In genomic region chr6:145064104-145064503, GRCm38 (mm10) we compare ENCODE assay signal across 27 mouse cellular contexts. TPM values are rescaled to one million over a fixed set of nuclear protein-coding genes. Genes with fewer than 3 reads are reported as not detected.
DNase-seq lines count a peak whose midpoint lies in the region; TF ChIP-seq lines count a peak whose summit lies in the region.
"Had no signal": no experiment of that assay in that cellular context is flagged by ENCODE, and none has a peak within 500 bp of the region (broad histone marks: within the 10 kb centered on the region; RNA-seq: fewer than 3 reads in every experiment).

No protein-coding gene starts in this region.

- no peak for TF ChIP-seq CTCF in ES-Bruce4 (IDR thresholded peaks at IDR 0.05; ENCODE audit: low read depth, low read length)

- no peak overlapping the region for H3K4me3 ChIP-seq in heart, embryonic 10.5 days
- H3K4me3 ChIP-seq in ES-Bruce4 (ENCODE audit: low read depth, low read length) = no peak overlapping the region
- H3K4me3 ChIP-seq: embryonic facial prominence, embryonic 10.5 days; embryonic facial prominence, embryonic 13.5 days; erythroblast, embryonic 14.5 days; forebrain, embryonic 12.5 days; forebrain, embryonic 15.5 days; heart, adult 2 months; heart, embryonic 12.5 days; heart, embryonic 15.5 days had no signal

- H3K27ac ChIP-seq in heart, embryonic 10.5 days = no peak overlapping the region
- 0 out of 2 replicates have a peak overlapping the region, but pooled peaks have one; percentile 20 for H3K27ac ChIP-seq in ES-Bruce4 (ENCODE audit: insufficient read depth, low read length)
- H3K27ac ChIP-seq: embryonic facial prominence, embryonic 13.5 days; forebrain, embryonic 12.5 days; forebrain, embryonic 15.5 days; heart, adult 2 months; heart, embryonic 15.5 days; hindbrain, embryonic 14.5 days; hindbrain, postnatal 0 days had no signal

- H3K4me1 ChIP-seq in heart, embryonic 10.5 days = peaks cover 23% of the 10 kb centered on the region
- peaks cover 9% of the 10 kb centered on the region for H3K4me1 ChIP-seq in ES-Bruce4 (ENCODE audit: control insufficient read depth, insufficient read depth, low read length)
- H3K4me1 ChIP-seq: embryonic facial prominence, embryonic 13.5 days; forebrain, embryonic 15.5 days; heart, embryonic 12.5 days; heart, embryonic 15.5 days had no signal

- intact Hi-C loops in heart, postnatal 25 days (cut with DNase I) = no loop called here

- DNase-seq in adrenal gland, adult 8-10 months = peak; percentile 20
- no peak for DNase-seq in adrenal gland, postnatal 25 days
- peak; percentile 51 for DNase-seq in heart, embryonic 10.5 days (ENCODE audit: low spot score)
- no peak for DNase-seq in heart, postnatal 25 days (ENCODE audit: low spot score)
- DNase-seq in NIH3T3 (ENCODE audit: low read depth) = peak; percentile 31
- DNase-seq: cerebellum, adult 11-12 months; cerebellum, adult 8-10 months; cerebellum, postnatal 10 days; cerebellum, postnatal 36 days; embryo, embryonic 11 days; gastrocnemius, postnatal 25 days; heart, adult 2 months; heart, postnatal 10 days; heart, postnatal 4 days; kidney, adult 18-20 months had no signal

- no peak for TF ChIP-seq POLR2A in ES-Bruce4 (IDR thresholded peaks at IDR 0.05; ENCODE audit: insufficient read depth, low read length)

- no peaks in the 10 kb centered on the region for H3K9me3 ChIP-seq in heart, embryonic 10.5 days
- peaks cover 9% of the 10 kb centered on the region for H3K9me3 ChIP-seq in ES-Bruce4 (replicated peaks; ENCODE audit: control insufficient read depth, insufficient read depth, low read length, poor library complexity, severe bottlenecking)
- H3K9me3 ChIP-seq: embryonic facial prominence, embryonic 10.5 days; embryonic facial prominence, embryonic 13.5 days; forebrain, embryonic 12.5 days; forebrain, embryonic 15.5 days; heart, embryonic 12.5 days; heart, embryonic 15.5 days had no signal

- no peak for TF ChIP-seq EP300 in ES-Bruce4 (IDR thresholded peaks at IDR 0.05; ENCODE audit: insufficient read depth, low read depth, low read length)

- H3K27me3 ChIP-seq in heart, embryonic 10.5 days (ENCODE audit: insufficient read depth, poor library complexity, severe bottlenecking) = no peaks in the 10 kb centered on the region
- H3K27me3 ChIP-seq in ES-Bruce4 (ENCODE audit: control insufficient read depth, insufficient read depth, low read length, poor library complexity, severe bottlenecking) = no peaks in the 10 kb centered on the region
- H3K27me3 ChIP-seq: embryonic facial prominence, embryonic 13.5 days; forebrain, embryonic 12.5 days; forebrain, embryonic 15.5 days; heart, embryonic 12.5 days; heart, embryonic 15.5 days; Patski had no signal

- no peak overlapping the region for H3K9ac ChIP-seq in ES-Bruce4 (ENCODE audit: low read depth, poor library complexity, severe bottlenecking)
- H3K9ac ChIP-seq: embryonic facial prominence, embryonic 13.5 days; forebrain, embryonic 12.5 days; forebrain, embryonic 15.5 days; heart, embryonic 12.5 days; heart, embryonic 15.5 days; hindbrain, embryonic 14.5 days had no signal

- WGBS in heart, embryonic 10.5 days = 55% methylated on average over 1 of the region's 1 CpGs

- no peaks in the 10 kb centered on the region for H3K36me3 ChIP-seq in heart, embryonic 10.5 days
- H3K36me3 ChIP-seq in ES-Bruce4 (ENCODE audit: control insufficient read depth, insufficient read depth, low read length, poor library complexity, severe bottlenecking) = peaks cover 14% of the 10 kb centered on the region; the same call in 1 of the 2 replicates
- H3K36me3 ChIP-seq: embryonic facial prominence, embryonic 13.5 days; forebrain, embryonic 12.5 days; forebrain, embryonic 15.5 days; heart, embryonic 12.5 days; heart, embryonic 15.5 days had no signal

RNA-seq across cellular contexts. Expression of gene Bcat1, which starts 11.9 kb away (rescaled TPM):
- 10 to 100 TPM; 24.6 to 48.2 (median 32.4) TPM for total RNA-seq in adrenal gland, adult 8-10 months (2022)
- 13.4 and 15.8 TPM in 2 replicates for total RNA-seq in adrenal gland, postnatal 25 days (2021)
- 33.2 and 49.6 TPM in 2 replicates for polyA plus RNA-seq in heart, embryonic 10.5 days (2016; fragmentation: Nextera tagmentation; extraction: Ambion mirVana)
- 1 to 10 TPM; 1.5 to 1.6 TPM for total RNA-seq in heart, postnatal 25 days (2021)
- 141 and 170 TPM in 2 replicates for polyA plus RNA-seq in ES-Bruce4 (2011; ENCODE audit: insufficient read depth, insufficient read length, low read depth, missing spikeins)
- polyA plus RNA-seq: erythroblast, embryonic 14.5 days had no signal

RNA-seq across cellular contexts. Expression of gene Lrmp, which starts 51.3 kb away (rescaled TPM):
- total RNA-seq in adrenal gland, adult 8-10 months (2022) = 1 to 10 TPM; 1.9 to 4.8 (median 4.3) TPM
- 2.4 and 4.9 TPM in 2 replicates for total RNA-seq in adrenal gland, postnatal 25 days (2021)
- 2.3 and 4.8 TPM in 2 replicates for polyA plus RNA-seq in heart, embryonic 10.5 days (2016; fragmentation: Nextera tagmentation; extraction: Ambion mirVana)
- total RNA-seq in heart, postnatal 25 days (2021) = 1 to 10 TPM; 2.0 to 2.7 TPM
- polyA plus RNA-seq in ES-Bruce4 (2011; ENCODE audit: insufficient read depth, insufficient read length, low read depth, missing spikeins) = 0.91 and 1.1 TPM in 2 replicates
- polyA plus RNA-seq: C2C12 had no signal

Comparison
In these comparisons a context has a peak if more than half of its experiments do, and no peak if none do; other contexts are left out.
1. DNase-seq: peak in adrenal gland, adult 8-10 months (single experiment), heart, embryonic 10.5 days (single experiment) and NIH3T3 (single experiment); none in adrenal gland, postnatal 25 days (single experiment) and heart, postnatal 25 days (single experiment).